Mouse (Mus musculus) gastrocnemius, postnatal 4 days (tissue): ENCODE results near the gene Mettl15. TPM values are rescaled to one million over a fixed set of nuclear protein-coding genes. Genes with fewer than 3 reads are reported as not detected.
"Not testable (repeated sequence)": the region's sequence is repeated elsewhere in the genome, so short reads cannot be mapped to it uniquely, and the experiment has no call there.

Source experiments
- DNase-seq, 2 experiments: peaks; one replicate each; pipeline ENCODE4 v3.0.0; 2021 to 2022; ENCODE audit warnings: low spot score in 2 of 2, mixed read lengths in 2 of 2
- long read RNA-seq, 2 experiments: library from polyadenylated mRNA; stranded (forward); transcript quantifications; one replicate each; pipeline ENCODE4 v2.0.0; 2021
- total RNA-seq, 2 experiments: library from RNA; stranded (reverse); gene quantifications; 2 replicates each; pipeline ENCODE4 v1.2.3; 2021

Gene Mettl15
- 1 to 10 TPM; 8.6 to 9.3 TPM for total RNA-seq
- long read RNA-seq, experiment 1, transcript Mettl15-201 (6 exons, 1,894 nt): major isoform, 9 of 11 reads
- long read RNA-seq, experiment 1, partial matches to known transcripts: 0 of 11 reads
- long read RNA-seq, experiment 1, other reads (novel, unspliced or antisense): 2 of 11 reads
- long read RNA-seq, experiment 2, transcript Mettl15-201 (6 exons, 1,894 nt): major isoform, 7 of 13 reads
- long read RNA-seq, experiment 2, partial matches to known transcripts: 2 of 13 reads
- long read RNA-seq, experiment 2, other reads (novel, unspliced or antisense): 4 of 13 reads

DNA sequence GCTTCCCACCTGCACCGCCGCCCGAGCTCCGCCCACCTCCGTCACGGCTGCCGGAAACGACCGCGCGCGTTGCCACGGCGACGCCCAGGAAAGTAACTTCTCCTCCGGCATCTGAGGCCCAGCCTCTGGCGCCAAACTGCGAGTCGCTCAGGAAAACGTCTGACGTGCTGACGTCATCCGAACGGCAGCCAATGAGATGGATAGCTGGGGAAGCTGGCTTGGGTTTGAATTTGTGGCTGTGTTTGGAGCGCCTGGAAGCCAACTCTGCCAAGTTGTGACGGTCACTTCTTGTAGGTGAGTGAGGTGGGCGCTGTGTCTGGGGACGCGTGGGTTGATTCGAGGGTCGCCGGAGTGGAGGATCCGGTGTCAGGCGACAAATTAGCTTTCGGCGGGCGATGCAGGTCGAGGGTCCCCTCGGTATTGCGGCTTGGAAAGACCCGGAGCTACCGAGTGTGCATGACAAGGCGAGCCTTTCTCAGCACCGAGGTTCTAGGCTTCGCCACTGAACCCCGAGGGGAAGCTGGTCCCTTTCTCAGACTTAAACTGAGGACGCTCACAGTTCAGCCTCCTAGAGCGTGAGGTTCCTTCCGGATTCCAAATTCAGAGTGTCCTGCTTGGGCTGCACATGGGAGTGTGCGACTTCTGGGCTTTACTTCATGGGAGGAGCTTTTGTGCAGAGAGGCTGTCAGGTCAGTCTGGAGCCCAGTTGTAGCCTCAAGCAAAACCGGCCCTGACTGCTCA, at the start of gene Mettl15, which contains the start of gene Kif18a:
Gene Mettl15 (minus strand): TSS at position 149 of the 741 bp plus-strand sequence.
Gene Kif18a (plus strand): TSS at position 139 of the 741 bp plus-strand sequence.
- peak; percentile 86 to 94 for DNase-seq

DNA sequence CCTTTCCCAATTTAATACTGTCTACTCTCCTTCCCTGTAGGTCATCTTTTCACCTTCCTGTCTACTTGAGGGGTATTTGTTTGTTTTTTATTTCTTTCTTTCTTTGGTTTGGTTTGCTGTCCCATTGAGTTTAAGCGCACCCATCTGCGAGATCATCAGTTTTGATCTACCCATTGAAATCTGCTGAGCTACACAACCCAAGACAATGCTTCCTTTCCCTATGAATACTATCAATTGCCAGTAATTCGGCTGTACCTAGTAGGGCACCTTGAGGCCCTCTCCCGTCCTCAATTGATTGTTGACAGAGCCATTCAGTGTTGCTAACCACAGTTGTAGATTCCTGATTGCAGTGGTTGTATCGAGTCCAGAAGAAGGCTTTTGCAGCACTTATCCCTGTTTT, 30.8 kb upstream of the Mettl15 start:
- DNase-seq: no peak

DNA sequence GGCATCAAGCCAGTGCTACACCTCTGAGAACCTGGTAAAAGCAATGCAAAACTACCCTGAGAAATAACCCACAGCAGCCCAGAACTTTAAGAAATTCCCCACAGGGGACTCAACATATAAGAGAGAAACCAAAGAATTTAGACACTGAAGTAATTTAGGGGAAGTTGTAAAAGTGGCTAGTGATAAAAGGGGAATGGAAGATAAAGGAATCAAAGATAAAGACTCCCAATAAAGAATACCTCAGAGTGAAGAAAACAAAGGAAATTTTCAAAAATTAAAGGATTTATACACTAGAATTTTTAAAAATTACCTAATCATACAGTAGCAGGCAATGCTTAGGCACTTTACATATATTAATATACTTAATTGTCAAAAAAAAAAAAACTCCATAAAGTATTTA, 23.1 kb upstream of the Mettl15 start:
- no peak for DNase-seq

DNA sequence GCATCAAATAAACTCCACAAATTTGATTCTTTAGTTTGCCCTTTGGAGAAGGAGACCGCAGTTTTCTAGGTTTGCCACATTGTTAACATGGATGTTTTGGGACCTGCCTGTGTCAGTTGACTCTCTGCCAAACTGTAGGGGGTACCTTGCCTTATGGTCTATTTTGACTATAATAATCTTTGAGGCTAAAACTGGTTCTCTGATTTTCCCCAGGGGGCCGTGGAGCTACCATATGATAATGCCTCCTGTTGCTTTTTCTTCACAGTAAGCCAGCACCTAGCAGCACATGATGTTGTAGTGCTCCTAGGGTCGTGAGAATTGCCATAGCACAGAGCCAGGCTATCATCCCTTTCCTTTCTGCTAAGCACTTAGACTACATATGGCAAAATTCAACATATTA, 21.7 kb upstream of the Mettl15 start:
- no peak for DNase-seq

DNA sequence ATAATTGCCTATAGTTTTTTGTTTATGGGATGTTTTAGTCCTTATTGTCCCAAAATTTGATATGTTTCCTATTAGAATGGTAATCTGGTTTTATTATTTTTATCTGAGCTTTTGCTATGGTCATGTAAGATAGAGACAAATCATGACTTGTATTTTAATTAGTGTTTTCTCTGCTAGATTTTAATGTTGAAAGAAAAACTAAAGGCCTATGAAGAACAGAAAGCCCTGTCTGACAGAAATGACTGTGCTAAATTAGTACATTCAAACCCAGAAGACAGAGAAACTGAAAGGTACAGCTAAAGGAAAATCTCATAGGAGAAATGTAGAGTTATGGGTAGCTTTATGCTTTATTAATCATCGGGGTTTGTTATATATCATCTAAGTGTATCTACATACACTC, 17.6 kb upstream of the Mettl15 start:
- DNase-seq: no peak

DNA sequence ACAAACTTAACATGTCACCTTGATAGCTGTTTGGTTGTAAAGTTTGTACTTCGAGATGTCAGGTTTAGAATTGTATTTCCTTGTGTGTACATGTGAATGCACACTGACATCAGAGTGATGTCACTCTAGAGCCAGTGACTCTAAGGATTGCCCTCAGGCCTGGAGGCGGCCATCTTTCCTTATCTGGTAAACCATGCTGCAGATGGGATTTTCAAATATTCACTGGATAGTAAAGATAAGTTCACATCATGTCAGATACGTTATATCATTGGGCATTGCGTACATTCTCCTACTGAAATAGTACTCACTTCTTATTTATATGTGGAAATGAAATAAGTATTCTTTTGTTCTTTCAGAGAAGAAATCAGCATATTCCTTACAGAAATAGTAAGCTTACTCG, 15.7 kb upstream of the Mettl15 start:
- DNase-seq: no peak

DNA sequence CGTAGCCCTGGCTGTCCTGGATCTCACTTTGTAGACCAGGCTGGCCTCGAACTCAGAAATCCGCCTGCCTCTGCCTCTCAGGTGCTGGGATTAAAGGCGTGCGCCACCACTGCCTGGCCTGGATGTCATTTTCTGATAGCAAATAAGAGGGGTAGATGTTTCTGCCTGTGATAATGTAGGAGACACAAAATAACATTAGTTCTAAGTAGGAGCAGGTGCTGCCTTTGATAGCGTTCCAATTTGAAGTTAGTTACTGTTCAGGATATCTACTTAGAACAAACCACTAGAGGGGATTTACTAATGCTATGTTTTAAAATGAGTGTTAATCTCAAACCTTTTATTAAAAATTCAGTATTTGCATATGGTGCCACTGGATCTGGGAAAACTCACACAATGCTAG, 8.8 kb upstream of the Mettl15 start:
- DNase-seq: no peak

DNA sequence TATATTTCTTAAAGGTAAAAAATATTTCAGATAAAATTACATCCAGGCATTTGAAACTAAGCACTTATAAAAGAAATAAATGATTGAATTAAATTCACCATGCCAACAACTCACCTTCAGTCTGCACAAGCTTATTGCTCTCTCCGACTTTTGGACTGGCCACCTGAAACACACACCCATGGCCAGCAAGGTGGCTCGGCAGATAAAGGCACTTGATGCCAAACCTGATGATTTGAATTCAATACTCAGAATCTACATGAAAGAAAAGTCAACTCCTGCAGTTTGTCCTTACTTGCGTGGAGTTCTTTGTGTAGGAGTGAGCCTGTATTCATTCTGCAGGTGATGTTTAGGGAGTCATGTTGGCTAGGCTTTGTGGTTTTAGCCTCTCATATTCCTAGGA, 3.6 kb upstream of the Mettl15 start:
- no peak for DNase-seq

DNA sequence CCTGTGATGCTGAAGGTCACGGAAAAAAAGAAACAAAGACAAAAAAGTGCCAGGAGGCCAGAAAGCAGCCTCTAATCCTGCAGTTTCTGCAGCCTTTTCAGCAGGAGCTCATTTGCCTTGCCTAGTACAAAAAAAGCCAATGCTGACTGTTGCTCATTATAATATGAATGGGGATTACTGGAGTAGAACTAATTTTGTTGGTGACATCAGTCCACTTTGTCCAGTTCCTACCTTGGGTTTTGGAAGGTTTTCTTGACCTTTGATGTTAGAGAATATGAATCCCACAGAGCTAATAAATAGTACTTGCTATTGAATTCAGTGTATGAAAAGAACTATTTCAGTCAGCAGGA, 768 bp upstream of the Mettl15 start:
- no peak for DNase-seq

DNA sequence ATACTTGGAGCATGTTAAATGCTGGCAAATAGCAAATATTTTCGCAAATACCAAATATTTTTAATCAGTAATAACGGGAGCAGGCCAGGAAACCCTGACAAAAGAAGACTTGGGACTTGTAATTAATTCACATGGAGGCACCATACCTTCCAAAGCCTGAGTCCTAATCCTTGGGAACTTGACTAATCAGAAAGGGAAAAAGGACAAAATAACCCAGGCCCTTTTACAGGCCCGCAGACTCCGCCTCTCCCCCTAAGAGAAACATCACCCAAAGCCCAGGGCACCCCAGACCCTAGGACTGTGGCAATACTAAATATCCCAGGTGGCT, 312 bp downstream of the Mettl15 start:
- DNase-seq: no peak

DNA sequence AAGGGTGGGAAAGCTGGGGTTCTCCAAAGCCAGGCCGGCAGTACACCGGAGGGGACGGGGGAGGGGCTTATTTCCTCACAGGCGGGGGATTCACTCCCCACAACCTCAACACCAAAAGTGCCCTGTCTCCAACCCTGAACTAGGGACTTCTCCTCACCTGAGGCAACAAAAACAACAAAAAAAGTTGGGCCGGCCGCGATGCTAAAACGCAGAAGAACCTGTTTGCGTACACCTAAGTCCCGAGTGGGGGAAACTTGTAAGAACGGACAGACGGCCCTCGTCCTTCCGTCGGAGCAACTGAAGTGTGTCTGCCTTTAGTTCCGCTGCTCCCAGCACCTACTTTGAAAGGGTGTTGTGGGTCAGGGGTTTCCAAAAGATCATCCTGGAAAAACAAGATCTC, 2.5 kb downstream of the Mettl15 start:
- peak in 1 of 2 experiments; percentile 13 for DNase-seq

DNA sequence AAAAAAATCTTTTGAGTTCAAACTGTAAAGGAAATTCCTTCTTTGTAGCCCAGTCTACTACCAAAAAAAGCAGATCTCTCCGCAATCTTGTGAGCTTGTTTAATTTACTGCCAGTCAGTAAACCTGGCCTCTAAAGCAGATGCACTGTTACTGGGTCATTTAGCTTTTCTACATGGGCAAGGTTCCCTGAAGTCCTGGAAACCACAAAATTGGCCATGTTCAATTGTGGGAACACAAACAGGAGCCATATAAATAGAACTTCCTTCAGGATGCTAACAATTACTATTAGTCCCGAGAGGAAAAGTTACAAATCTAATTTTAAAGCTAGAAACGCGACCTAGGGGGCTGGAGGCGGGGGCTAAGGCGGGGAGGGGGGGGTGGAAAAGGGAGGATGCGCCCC, 3.0 kb downstream of the Mettl15 start:
- DNase-seq: no peak

DNA sequence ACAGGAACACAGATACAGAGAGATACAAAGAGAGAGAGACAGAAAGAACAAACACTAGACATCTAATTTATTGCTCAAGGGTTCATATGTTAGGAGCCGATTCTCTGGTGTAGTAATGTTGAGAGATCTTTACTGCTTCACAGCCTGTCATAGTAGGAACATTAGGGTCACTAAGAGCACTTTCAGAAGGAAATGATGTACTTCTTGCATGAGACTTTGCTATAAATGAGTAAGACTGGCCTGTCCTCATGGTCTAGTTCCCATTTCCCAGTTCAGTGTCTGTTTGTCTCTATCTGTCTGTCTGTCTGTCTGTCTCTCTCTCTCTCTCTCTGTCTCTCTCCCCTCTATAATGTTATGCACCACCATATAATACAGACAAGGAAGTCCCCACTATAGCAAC, 7.5 kb downstream of the Mettl15 start:
- no peak for DNase-seq

DNA sequence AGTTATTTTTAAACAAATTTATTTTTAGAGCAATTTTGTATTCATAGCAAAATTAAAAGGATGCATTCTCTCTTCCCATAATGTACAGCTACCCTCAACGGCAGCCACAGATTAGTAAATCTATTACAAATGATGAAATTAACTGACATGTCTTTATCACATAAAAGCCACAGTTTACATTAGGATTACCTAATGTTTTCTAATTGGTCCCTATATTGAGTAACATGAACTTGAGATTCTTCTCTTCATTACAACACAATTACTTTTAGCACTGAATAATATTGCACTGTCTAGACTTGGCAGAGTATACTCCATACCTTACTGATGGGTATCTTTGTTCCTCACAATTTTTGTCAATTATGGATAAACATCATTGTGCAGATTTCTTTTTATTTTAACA, 17.8 kb downstream of the Mettl15 start:
- DNase-seq: no peak

DNA sequence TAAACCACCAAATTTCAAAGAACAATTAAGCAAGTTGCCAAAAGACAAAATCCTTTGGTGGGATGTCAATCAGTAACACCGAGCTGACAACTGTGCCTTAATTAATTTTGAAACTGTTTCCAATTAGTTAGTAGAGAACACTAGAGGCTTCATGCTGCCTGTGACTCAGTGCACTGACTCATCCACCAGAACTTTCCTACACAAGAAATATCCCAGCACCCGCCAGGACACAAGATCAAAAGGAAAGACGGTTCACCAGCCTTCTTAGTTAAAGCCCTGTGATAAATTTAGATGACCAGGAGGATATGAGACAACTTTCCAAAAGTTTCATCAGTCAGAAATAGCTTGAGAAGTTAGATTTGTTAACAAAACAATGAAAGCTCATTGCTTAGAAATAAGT, 38.6 kb downstream of the Mettl15 start:
- DNase-seq: no peak

DNA sequence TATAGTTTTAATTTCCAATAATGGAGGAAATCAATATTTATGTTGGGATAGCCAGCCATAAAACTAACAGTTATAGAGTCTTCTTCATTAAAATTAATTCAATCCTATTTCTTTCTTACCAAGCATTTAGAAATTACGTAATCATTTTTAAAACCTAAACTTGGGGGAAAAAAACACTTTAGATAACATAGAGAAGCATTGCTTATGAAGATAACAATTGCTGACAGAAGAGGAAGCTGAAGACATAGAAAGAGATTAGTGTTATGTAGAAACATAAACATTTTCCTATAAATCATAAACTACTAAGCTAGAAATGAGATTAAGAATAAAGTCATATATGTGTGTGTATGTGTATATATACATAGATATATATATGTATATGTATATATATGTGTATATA, 44.8 kb downstream of the Mettl15 start:
- no peak for DNase-seq

DNA sequence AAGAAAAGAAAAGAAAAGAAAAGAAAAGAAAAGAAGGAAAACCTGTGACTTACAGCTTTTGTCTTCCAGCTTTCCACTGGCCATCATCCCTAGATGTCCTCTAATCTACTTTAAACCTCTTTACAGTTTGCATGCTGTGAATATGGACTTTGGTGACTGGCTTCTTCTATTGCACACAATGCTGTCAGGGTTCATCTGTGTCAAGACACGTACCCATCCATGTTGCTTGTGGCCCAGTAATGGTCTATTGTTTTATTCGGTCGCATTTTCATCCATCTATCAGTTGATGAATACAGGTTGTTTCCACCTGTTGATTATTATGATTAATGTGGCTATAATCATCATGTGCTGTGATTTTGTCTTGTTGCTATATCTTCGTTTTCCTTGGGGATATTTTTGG, 46.7 kb downstream of the Mettl15 start:
- no peak for DNase-seq

DNA sequence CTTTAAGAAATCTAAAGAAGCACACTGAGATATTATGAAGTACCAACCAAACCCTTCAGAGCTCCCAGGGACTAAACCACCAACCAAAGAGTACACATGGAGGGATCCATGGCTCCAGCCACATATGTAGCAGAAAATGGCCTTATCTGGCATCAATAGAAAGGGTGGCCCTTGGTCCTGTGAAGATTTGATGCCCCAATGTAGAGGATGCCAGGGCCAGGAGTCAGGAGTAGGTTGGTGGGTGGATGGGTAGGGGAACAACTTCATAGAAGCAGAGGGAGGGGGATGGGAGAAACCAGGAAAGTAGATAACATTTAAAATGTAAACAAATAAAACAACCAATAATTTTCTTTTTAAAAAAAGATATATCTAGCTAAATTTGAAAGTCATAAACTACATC, 50.1 kb downstream of the Mettl15 start:
- no peak for DNase-seq

DNA sequence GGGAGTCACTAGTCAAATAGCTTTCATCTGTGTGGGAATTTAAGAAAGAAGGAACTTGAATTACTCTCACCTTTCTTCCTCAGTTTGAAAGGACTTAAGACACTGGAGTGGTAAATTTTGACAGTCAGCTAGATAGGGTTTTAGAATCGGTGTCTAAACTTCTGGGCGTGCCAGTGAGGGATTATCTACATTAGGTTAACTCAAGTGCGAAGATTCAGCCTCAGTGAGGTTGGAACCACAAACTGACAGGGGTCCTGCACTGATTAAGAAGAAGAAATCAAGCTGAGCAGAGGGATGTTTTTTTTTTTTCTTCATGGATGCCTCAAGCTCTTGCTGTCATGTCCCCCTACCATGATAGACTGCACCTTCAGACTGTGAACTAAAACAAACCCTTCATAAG, 53.4 kb downstream of the Mettl15 start:
- no peak for DNase-seq

DNA sequence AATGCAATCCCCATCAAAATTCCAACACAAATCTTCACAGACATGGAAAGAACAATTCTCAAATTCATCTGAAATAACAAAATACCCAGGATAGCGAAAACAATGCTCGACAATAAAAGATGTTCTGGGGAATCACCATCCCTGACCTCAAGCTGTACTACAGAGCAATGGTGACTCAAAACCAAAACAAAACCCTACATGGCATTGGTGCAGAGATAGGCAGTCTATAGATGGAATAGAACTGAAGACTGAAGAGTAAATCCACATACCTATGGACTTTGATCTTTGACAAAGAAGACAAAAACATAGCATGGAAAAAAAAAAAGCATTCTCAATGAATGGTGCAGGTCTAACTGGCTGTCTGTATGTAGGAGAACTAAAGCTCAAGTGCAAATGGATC, 59.1 kb downstream of the Mettl15 start:
- no peak for DNase-seq

DNA sequence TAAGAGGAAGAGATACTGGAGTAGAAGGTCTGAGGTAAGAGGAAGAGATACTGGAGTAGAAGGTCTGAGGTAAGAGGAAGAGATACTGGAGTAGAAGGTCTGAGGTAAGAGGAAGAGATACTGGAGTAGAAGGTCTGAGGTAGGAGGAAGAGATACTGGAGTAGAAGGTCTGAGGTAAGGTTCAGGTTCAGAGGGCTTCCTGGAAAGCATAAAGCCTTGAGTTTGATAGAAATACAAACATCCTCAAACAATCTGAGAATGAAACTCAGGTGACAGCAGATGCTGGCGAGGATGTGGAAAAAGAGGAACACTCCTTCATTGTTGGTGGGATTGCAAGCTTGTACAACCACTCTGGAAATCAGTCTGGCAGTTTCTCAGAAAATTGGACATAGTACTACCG, 63.9 kb downstream of the Mettl15 start:
- not testable (repeated sequence) for DNase-seq

DNA sequence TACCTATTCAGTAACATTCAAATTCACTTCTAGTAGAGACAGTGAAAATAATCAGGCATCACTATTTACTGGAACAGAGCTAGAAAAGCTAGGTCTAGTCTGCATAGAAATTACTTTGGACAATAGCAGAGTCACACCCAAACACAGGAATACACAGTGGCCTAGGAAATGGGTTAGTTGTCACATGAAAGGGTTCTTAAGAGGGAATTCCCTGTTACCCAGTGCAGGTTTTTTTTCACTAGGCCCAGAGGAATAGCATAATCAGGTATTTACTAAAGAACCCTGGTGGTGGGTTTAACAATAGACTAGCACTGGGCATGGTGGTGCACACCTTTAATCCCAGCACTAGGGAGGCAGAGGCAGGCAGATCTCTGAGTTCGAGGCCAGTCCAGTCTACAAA, 69.9 kb downstream of the Mettl15 start:
- not testable (repeated sequence) for DNase-seq

DNA sequence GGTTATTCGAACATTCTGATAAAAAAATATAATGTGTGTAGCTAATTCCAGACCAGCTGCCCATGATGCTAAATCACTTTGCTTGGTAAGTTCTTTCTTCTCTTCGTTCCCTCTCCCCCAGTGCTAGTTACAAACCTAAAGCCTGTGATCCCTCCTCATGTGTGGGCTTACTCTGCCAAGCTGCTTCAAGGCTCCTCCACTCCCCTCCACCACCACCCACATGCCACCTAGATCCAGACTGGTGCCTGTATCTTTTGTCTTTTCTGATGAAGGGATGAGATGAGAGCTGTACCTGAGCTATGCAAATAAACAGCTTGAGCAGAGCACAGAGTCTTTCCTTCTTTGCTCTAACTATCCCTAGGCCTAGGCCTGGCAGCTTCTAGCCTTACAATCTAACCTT, 72.5 kb downstream of the Mettl15 start:
- no peak for DNase-seq
